Mouse (Mus musculus) intestine, embryonic 14.5 days (tissue): Measurements from ENCODE around the gene Ctrl. TPM values are rescaled to one million over a fixed set of nuclear protein-coding genes. Genes with fewer than 3 reads are reported as not detected.
A peak's percentile ranks its signal among the peaks of the same experiment; 100 is the strongest.
"Not testable (repeated sequence)": the region's sequence is repeated elsewhere in the genome, so short reads cannot be mapped to it uniquely, and the experiment has no call there.

Source experiments
- ATAC-seq: fragments of 200-750 bp; cut with Nextera tagmentation; replicated peaks from 2 replicates; pipeline ENCODE4 v1.8.0; 2017; ENCODE audit warnings: low read depth, moderate number of reproducible peaks, moderate TSS enrichment, moderate library complexity; ENCODE audit not compliant: low FRiP score, low TSS enrichment
- DNase-seq: peaks from one replicate; pipeline ENCODE4 v3.0.0-alpha.2; 2018; ENCODE audit warnings: low spot score
- H3K27ac ChIP-seq: fragments of 300-500 bp; sonication (generic); 2 replicates; pipeline ENCODE4 v1.5.1; 2014; ENCODE audit warnings: low read depth, mild to moderate bottlenecking, control low read depth
- H3K27me3 ChIP-seq: fragments of 300-500 bp; sonication (generic); replicated peaks from 2 replicates; pipeline ENCODE4 v1.6.1; 2014; ENCODE audit warnings: low read length, control low read depth; ENCODE audit not compliant: control insufficient read depth, insufficient read depth
- H3K36me3 ChIP-seq: fragments of 300-500 bp; sonication (generic); 2 replicates; pipeline ENCODE4 v1.6.1; 2014; ENCODE audit warnings: low read length, control low read depth; ENCODE audit not compliant: control insufficient read depth, insufficient read depth
- H3K4me1 ChIP-seq: fragments of 300-500 bp; sonication (generic); replicated peaks from 2 replicates; pipeline ENCODE4 v1.6.1; 2014; ENCODE audit warnings: low read length, control low read depth, mixed read lengths; ENCODE audit not compliant: control insufficient read depth, insufficient read depth
- H3K4me2 ChIP-seq: fragments of 300-500 bp; sonication (generic); 2 replicates; pipeline ENCODE4 v1.6.1; 2014; ENCODE audit warnings: low read length
- H3K4me3 ChIP-seq: fragments of 300-500 bp; sonication (generic); 2 replicates; pipeline ENCODE4 v1.5.1; 2014; ENCODE audit warnings: low read depth, low read length, control low read depth, mixed read lengths
- H3K9ac ChIP-seq: fragments of 300-500 bp; sonication (generic); 2 replicates; pipeline ENCODE4 v1.6.1; 2014; ENCODE audit warnings: mild to moderate bottlenecking, low read length
- H3K9me3 ChIP-seq: fragments of 300-500 bp; sonication (generic); 2 replicates; pipeline ENCODE4 v1.6.1; 2016; ENCODE audit warnings: low read length, control low read depth; ENCODE audit not compliant: control insufficient read depth
- WGBS: fragments of 180-500 bp; shearing (Covaris S2); extraction: QIAGEN DNeasy Blood & Tissue Kit; methylation state at CpG from one replicate; pipeline ENCODE4 v1.1.7; 2014; 5-methylcytosine and 5-hydroxymethylcytosine counted together
- polyA plus RNA-seq: library from polyadenylated mRNA; unstranded; fragments of >200 nt; fragmentation: Nextera tagmentation; extraction: Ambion mirVana; gene quantifications from 2 replicates; pipeline ENCODE4 v1.2.1, GENCODE M21; 2014

Gene Ctrl
- polyA plus RNA-seq = 1.0 and 1.4 TPM in 2 replicates

- no peaks in the 10 kb centered on the region for H3K27me3 ChIP-seq
- no peak within 1 kb of the TSS for H3K4me3 ChIP-seq
- 88% methylated on average over 2 of the region's 2 CpGs for WGBS
- no peak within 1 kb of the TSS for H3K4me2 ChIP-seq
- no peaks in the 10 kb centered on the region for H3K9me3 ChIP-seq
- no peak within 1 kb of the TSS for H3K27ac ChIP-seq
- no peak for DNase-seq
- peaks cover 13% of the 10 kb centered on the region; the same call in 1 of the 2 replicates for H3K4me1 ChIP-seq
- ATAC-seq = no peak
- H3K36me3 ChIP-seq = peaks cover 36% of the 10 kb centered on the region
- H3K9ac ChIP-seq = no peak within 1 kb of the TSS
Observed at GRCm38 (mm10) chr8:105933762-105934161, at the start of gene Ctrl. TSS of gene Ctrl (minus strand) at chr8:105933862.

GRCm38 (mm10) chr8:105983406-105983805 lies 49.7 kb upstream of the Ctrl start:
- not testable (repeated sequence) for DNase-seq

GRCm38 (mm10) chr8:105981146-105981545 lies 47.5 kb upstream of the Ctrl start:
- no peaks in the 10 kb centered on the region for H3K9me3 ChIP-seq
- no peak overlapping the region for H3K27ac ChIP-seq
- ATAC-seq (no peak), DNase-seq (no peak)
- H3K9ac ChIP-seq = no peak overlapping the region
- H3K4me1 ChIP-seq = 0 out of 2 replicates have a peak, but pooled peaks cover under 1% of the 10 kb centered on the region
- no peak overlapping the region for H3K4me3 ChIP-seq
- 85% methylated on average over 1 of the region's 1 CpGs for WGBS
- H3K27me3 ChIP-seq = no peaks in the 10 kb centered on the region
- H3K4me2 ChIP-seq = no peak overlapping the region
- H3K36me3 ChIP-seq = no peaks in the 10 kb centered on the region

More at GRCm38 (mm10) chr8:105983406-105983805, 49.7 kb upstream of the Ctrl start:
- not testable (repeated sequence) for H3K9ac ChIP-seq, H3K4me2 ChIP-seq, H3K9me3 ChIP-seq, ATAC-seq, H3K4me3 ChIP-seq, H3K27me3 ChIP-seq, H3K36me3 ChIP-seq, H3K4me1 ChIP-seq, H3K27ac ChIP-seq
- 80% methylated on average over 11 of the region's 11 CpGs for WGBS

GRCm38 (mm10) chr8:105979325-105979724 lies 45.7 kb upstream of the Ctrl start, which contains the start of gene Dpep3:
TSS of gene Dpep3 (minus strand) at chr8:105979429.
- 91% methylated on average over 15 of the region's 15 CpGs for WGBS

GRCm38 (mm10) chr8:105975363-105975762 lies 41.7 kb upstream of the Ctrl start:
- 76% methylated on average over 7 of the region's 7 CpGs for WGBS
- no peak overlapping the region for H3K9ac ChIP-seq

More at GRCm38 (mm10) chr8:105979325-105979724, 45.7 kb upstream of the Ctrl start, which contains the start of gene Dpep3:
- DNase-seq (no peak), ATAC-seq (no peak)
- no peak within 1 kb of the TSS for H3K4me3 ChIP-seq
- no peaks in the 10 kb centered on the region for H3K4me1 ChIP-seq
- no peak within 1 kb of the TSS for H3K27ac ChIP-seq
- no peak within 1 kb of the TSS for H3K9ac ChIP-seq
- H3K36me3 ChIP-seq = no peaks in the 10 kb centered on the region
- H3K9me3 ChIP-seq = no peaks in the 10 kb centered on the region
- H3K4me2 ChIP-seq = no peak within 1 kb of the TSS
- no peaks in the 10 kb centered on the region for H3K27me3 ChIP-seq

GRCm38 (mm10) chr8:105971019-105971720 lies 37.5 kb upstream of the Ctrl start:
- DNase-seq (no peak), ATAC-seq (no peak)
- Histone ChIP-seq H3K9me3 (no peaks in the 10 kb centered on the region), H3K27me3 (no peaks in the 10 kb centered on the region), H3K4me3 (no peak overlapping the region), H3K4me1 (peaks cover 9% of the 10 kb centered on the region), H3K27ac (no peak overlapping the region), H3K36me3 (no peaks in the 10 kb centered on the region), H3K4me2 (no peak overlapping the region), H3K9ac (no peak overlapping the region)
- 78% methylated on average over 8 of the region's 8 CpGs for WGBS

More at GRCm38 (mm10) chr8:105975363-105975762, 41.7 kb upstream of the Ctrl start:
- Histone ChIP-seq H3K4me3 (no peak overlapping the region), H3K9me3 (no peaks in the 10 kb centered on the region), H3K4me2 (no peak overlapping the region), H3K36me3 (no peaks in the 10 kb centered on the region), H3K27me3 (no peaks in the 10 kb centered on the region), H3K27ac (no peak overlapping the region), H3K4me1 (no peaks in the 10 kb centered on the region)
- no peak for ATAC-seq
- DNase-seq = no peak

- H3K4me2 ChIP-seq = no peak overlapping the region
- WGBS = 72% methylated on average over 1 of the region's 1 CpGs
- H3K4me3 ChIP-seq = no peak overlapping the region
- no peaks in the 10 kb centered on the region for H3K27me3 ChIP-seq
- H3K27ac ChIP-seq = no peak overlapping the region
- no peak for DNase-seq
- no peak overlapping the region for H3K9ac ChIP-seq
- H3K4me1 ChIP-seq = peaks cover 12% of the 10 kb centered on the region
- ATAC-seq = no peak
- H3K36me3 ChIP-seq = no peaks in the 10 kb centered on the region
- H3K9me3 ChIP-seq = no peaks in the 10 kb centered on the region
Observed at GRCm38 (mm10) chr8:105969367-105969766, 35.7 kb upstream of the Ctrl start.

- Histone ChIP-seq H3K9ac (peak overlapping the region; percentile 8; the same call in 1 of the 2 replicates), H3K9me3 (no peaks in the 10 kb centered on the region), H3K4me3 (peak overlapping the region; percentile 78), H3K27ac (peak overlapping the region; percentile 51), H3K36me3 (no peaks in the 10 kb centered on the region), H3K27me3 (no peaks in the 10 kb centered on the region), H3K4me1 (peaks cover 18% of the 10 kb centered on the region), H3K4me2 (peak overlapping the region; percentile 66)
- ATAC-seq = no peak
- 10% methylated on average over 19 of the region's 19 CpGs for WGBS
- peak; percentile 72 for DNase-seq
Observed at GRCm38 (mm10) chr8:105966692-105967311, 33.1 kb upstream of the Ctrl start.
